Mouse (Mus musculus) c-Kit-negative CD71-positive TER-119-positive erythroid progenitor cells, embryonic 14.5 days (primary cell): ENCODE measurements around the gene Cebpa.

Source experiments
- DNase-seq: peaks from one replicate; pipeline ENCODE4 v3.0.0-alpha.2; 2013; ENCODE audit warnings: low read depth, low spot score

Gene Cebpa

GRCm38 (mm10) chr7:35118841-35119413, at the start of gene Cebpa:
Gene Cebpa (plus strand): TSS chr7:35119293.
- DNase-seq: no peak

GRCm38 (mm10) chr7:35076645-35077044, 42.4 kb upstream of the Cebpa start:
- DNase-seq: no peak

- DNase-seq: no peak
These were observed 38.2 kb upstream of the Cebpa start for GRCm38 (mm10) chr7:35080843-35081338.

GRCm38 (mm10) chr7:35081406-35082104, 37.5 kb upstream of the Cebpa start:
- no peak for DNase-seq

GRCm38 (mm10) chr7:35084565-35085360, 34.3 kb upstream of the Cebpa start:
- DNase-seq: no peak

- no peak for DNase-seq
These were observed 32.7 kb upstream of the Cebpa start for GRCm38 (mm10) chr7:35086271-35086861.

- DNase-seq: no peak
These were observed 28.5 kb upstream of the Cebpa start for GRCm38 (mm10) chr7:35090550-35090949.

GRCm38 (mm10) chr7:35094975-35095678, 24.0 kb upstream of the Cebpa start:
- no peak for DNase-seq

- DNase-seq: no peak
These were observed 20.3 kb upstream of the Cebpa start for GRCm38 (mm10) chr7:35098777-35099176.

- no peak for DNase-seq
These were observed 19.6 kb upstream of the Cebpa start for GRCm38 (mm10) chr7:35099528-35099927.

- no peak for DNase-seq
These were observed 12.5 kb upstream of the Cebpa start for GRCm38 (mm10) chr7:35106614-35107013.

- DNase-seq: no peak
These were observed 11.5 kb upstream of the Cebpa start for GRCm38 (mm10) chr7:35107630-35108029.

GRCm38 (mm10) chr7:35108046-35108445, 11.0 kb upstream of the Cebpa start:
- no peak for DNase-seq

GRCm38 (mm10) chr7:35108663-35109062, 10.4 kb upstream of the Cebpa start:
- no peak for DNase-seq

GRCm38 (mm10) chr7:35113136-35113535, 6.0 kb upstream of the Cebpa start:
- DNase-seq: no peak

GRCm38 (mm10) chr7:35113721-35114120, 5.4 kb upstream of the Cebpa start:
- no peak for DNase-seq

- DNase-seq: no peak
These were observed 2.6 kb upstream of the Cebpa start for GRCm38 (mm10) chr7:35116524-35116923.

- no peak for DNase-seq
These were observed 2.0 kb upstream of the Cebpa start for GRCm38 (mm10) chr7:35117052-35117451.

- no peak for DNase-seq
These were observed 1.4 kb upstream of the Cebpa start for GRCm38 (mm10) chr7:35117761-35118098.

- no peak for DNase-seq
These were observed 853 bp upstream of the Cebpa start for GRCm38 (mm10) chr7:35118099-35118781.
